Mouse (Mus musculus) lung, postnatal 0 days (tissue): ENCODE results near the gene Smc5. TPM values are rescaled to one million over a fixed set of nuclear protein-coding genes. Genes with fewer than 3 reads are reported as not detected.

Experiments
- ATAC-seq: fragments of 200-750 bp; cut with Nextera tagmentation; 2 replicates; pipeline ENCODE4 v1.8.0; 2017; ENCODE audit warnings: moderate library complexity
- DNase-seq: peaks from one replicate; pipeline ENCODE4 v3.0.0-alpha.2; 2016; ENCODE audit warnings: low spot score
- H3K27ac ChIP-seq: fragments of 300-500 bp; sonication (generic); 2 replicates; pipeline ENCODE4 v1.5.1; 2014; ENCODE audit warnings: antibody characterized with exemption, mild to moderate bottlenecking, low read length, mixed read lengths
- H3K27me3 ChIP-seq: fragments of 300-500 bp; sonication (generic); replicated peaks from 2 replicates; pipeline ENCODE4 v1.6.1; 2014; ENCODE audit warnings: low read length, mixed read lengths; ENCODE audit not compliant: insufficient read depth
- H3K36me3 ChIP-seq: fragments of 300-500 bp; sonication (generic); 2 replicates; pipeline ENCODE4 v1.6.1; 2014; ENCODE audit warnings: low read length, mixed read lengths; ENCODE audit not compliant: insufficient read depth
- H3K4me1 ChIP-seq: fragments of 300-500 bp; sonication (generic); 2 replicates; pipeline ENCODE4 v1.6.1; 2014; ENCODE audit warnings: antibody characterized with exemption, low read depth, low read length, mixed read lengths; ENCODE audit not compliant: insufficient read depth
- H3K4me2 ChIP-seq: fragments of 300-500 bp; sonication (generic); replicated peaks from 2 replicates; pipeline ENCODE4 v1.6.1; 2014; ENCODE audit warnings: low read depth, mild to moderate bottlenecking, low read length, moderate library complexity, mixed read lengths
- H3K4me3 ChIP-seq: fragments of 300-500 bp; sonication (generic); 2 replicates; pipeline ENCODE4 v1.5.1; 2014; ENCODE audit warnings: low read depth, low read length
- H3K9ac ChIP-seq: fragments of 300-500 bp; sonication (generic); replicated peaks from 2 replicates; pipeline ENCODE4 v1.6.1; 2014; ENCODE audit warnings: low read depth, mild to moderate bottlenecking
- H3K9me3 ChIP-seq: fragments of 300-500 bp; sonication (generic); 2 replicates; pipeline ENCODE4 v1.6.1; 2016; ENCODE audit warnings: low read length, mixed read lengths
- CTCF ChIP-seq: IDR thresholded peaks from 2 replicates; pipeline ENCODE4 v1.5.1; 2016; ENCODE audit warnings: antibody characterized with exemption, mild to moderate bottlenecking
- EP300 ChIP-seq: IDR thresholded peaks from 2 replicates; pipeline ENCODE4 v1.6.1; 2016; ENCODE audit warnings: antibody characterized with exemption, mild to moderate bottlenecking, control low read depth
- WGBS: fragments of 180-500 bp; shearing (Covaris S2); extraction: QIAGEN DNeasy Blood & Tissue Kit; methylation state at CpG from one replicate; pipeline ENCODE4 v1.1.7; 2014; 5-methylcytosine and 5-hydroxymethylcytosine counted together
- polyA plus RNA-seq: library from polyadenylated mRNA; unstranded; fragments of >200 nt; fragmentation: Nextera tagmentation; extraction: Ambion mirVana; gene quantifications from 2 replicates; pipeline ENCODE4 v1.2.1, GENCODE M21; 2015

Gene Smc5
- polyA plus RNA-seq, 1 experiment from 2014 or later: 12.9 TPM

DNA sequence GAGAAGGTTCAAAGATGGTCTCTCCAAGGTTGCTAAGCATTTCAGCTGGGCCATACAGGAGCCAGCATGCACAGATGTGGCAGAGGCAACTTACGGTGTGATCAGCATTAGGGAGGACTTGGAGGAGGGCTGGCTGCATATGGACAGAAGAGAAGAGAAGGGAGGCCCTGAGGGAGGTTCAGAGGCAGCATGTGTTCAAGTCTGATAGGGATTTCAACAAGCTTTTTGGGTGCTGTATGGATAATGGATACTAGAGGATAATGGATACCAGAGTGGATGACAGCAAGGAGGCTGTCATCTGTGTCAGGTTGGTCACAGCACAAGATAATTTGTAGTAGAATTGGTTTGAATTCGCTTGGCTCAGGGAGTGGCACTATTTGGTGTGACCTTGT is 104.0 kb downstream of the Smc5 start:
- Histone ChIP-seq H3K36me3 (no peaks in the 10 kb centered on the region; the same call in 1 of the 2 replicates), H3K4me2 (no peak overlapping the region), H3K4me3 (no peak overlapping the region), H3K9me3 (no peaks in the 10 kb centered on the region), H3K4me1 (no peaks in the 10 kb centered on the region), H3K27ac (no peak overlapping the region), H3K27me3 (no peaks in the 10 kb centered on the region), H3K9ac (no peak overlapping the region)
- TF ChIP-seq CTCF (no peak), EP300 (no peak)
- no peak for ATAC-seq
- WGBS: 98% methylated on average over 2 of the region's 2 CpGs
- no peak for DNase-seq

DNA sequence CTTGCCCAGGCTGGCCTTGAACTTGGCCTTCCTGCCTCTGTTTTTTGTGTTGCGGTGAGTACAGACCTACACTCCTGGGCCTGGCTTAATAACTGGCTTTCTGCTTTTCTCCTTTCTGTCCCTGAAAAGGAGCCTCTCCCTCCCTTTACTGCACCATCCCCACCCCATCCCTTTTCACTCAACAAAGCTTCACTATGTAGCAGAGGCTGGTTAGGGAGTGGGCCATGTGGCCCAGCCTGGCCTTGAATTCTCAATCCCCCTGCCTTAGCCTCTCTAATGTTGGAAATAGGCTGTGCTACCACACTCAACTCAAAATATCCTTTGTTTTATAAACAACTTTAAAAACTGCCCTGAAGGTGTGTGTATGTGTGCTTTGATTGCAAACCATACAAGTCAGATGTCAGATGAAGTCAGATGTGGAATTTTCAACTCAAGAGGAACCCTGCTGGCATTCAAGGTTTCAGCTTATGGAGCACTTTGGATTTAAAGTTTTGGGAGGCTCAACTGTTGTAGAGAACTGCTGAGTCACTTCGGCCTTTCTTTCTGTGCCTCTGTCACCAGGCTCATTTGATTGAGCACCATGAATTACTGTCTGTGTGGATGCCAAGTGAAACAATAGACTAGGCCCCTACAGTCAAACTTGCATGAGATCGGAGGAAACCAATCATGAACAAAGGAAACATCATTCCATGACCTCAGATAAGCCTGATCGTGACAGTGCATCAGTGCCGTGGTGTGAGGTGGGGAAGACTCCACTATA is 104.6 kb downstream of the Smc5 start:
- H3K36me3 ChIP-seq: no peaks in the 10 kb centered on the region; the same call in 1 of the 2 replicates
- no peaks in the 10 kb centered on the region for H3K27me3 ChIP-seq
- no peak overlapping the region for H3K9ac ChIP-seq
- H3K4me1 ChIP-seq: no peaks in the 10 kb centered on the region
- H3K9me3 ChIP-seq: no peaks in the 10 kb centered on the region
- 71% methylated on average over 5 of the region's 5 CpGs for WGBS
- H3K4me2 ChIP-seq: no peak overlapping the region
- ATAC-seq: peak; percentile 51
- H3K4me3 ChIP-seq: no peak overlapping the region
- DNase-seq: peak; percentile 45
- TF ChIP-seq EP300 (no peak), CTCF (no peak)
- H3K27ac ChIP-seq: no peak overlapping the region

- Histone ChIP-seq H3K27ac (no peak overlapping the region), H3K4me2 (no peak overlapping the region), H3K9ac (no peak overlapping the region), H3K27me3 (no peaks in the 10 kb centered on the region), H3K4me1 (no peaks in the 10 kb centered on the region), H3K9me3 (no peaks in the 10 kb centered on the region), H3K36me3 (no peaks in the 10 kb centered on the region; the same call in 1 of the 2 replicates), H3K4me3 (no peak overlapping the region)
- TF ChIP-seq CTCF (no peak), EP300 (no peak)
- DNase-seq (no peak), ATAC-seq (no peak)
- WGBS: 74% methylated on average over 11 of the region's 11 CpGs
Observed at GRCm38 (mm10) chr19:23166550-23167284, 107.0 kb downstream of the Smc5 start.

- WGBS: 91% methylated on average over 16 of the region's 16 CpGs
- Histone ChIP-seq H3K4me1 (no peaks in the 10 kb centered on the region), H3K4me3 (no peak overlapping the region), H3K36me3 (no peaks in the 10 kb centered on the region; the same call in 1 of the 2 replicates), H3K4me2 (no peak overlapping the region), H3K9me3 (no peaks in the 10 kb centered on the region), H3K9ac (no peak overlapping the region), H3K27ac (no peak overlapping the region), H3K27me3 (no peaks in the 10 kb centered on the region)
- TF ChIP-seq CTCF (no peak), EP300 (no peak)
- ATAC-seq (no peak), DNase-seq (no peak)
Observed at GRCm38 (mm10) chr19:23164651-23165240, 109.0 kb downstream of the Smc5 start.

DNA sequence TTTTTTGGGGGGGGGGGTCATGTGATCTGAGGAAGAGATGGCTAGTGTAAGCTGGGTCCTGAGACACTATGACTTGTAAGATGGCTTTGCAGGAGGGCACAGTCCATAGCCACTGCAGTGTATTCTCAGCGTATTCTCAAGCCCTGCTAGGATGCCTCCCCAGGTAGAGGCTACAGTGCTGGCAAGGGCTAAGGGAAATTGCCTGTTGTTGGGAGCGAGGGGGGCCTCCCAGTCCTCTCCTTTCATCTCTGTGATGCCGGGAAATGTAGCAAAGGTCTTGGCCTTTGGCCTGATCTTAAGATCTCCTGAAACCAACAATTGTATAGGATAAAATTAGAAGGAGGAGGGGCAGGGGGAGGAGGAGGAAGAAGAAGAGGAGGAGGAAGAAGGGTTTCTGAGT is 110.3 kb downstream of the Smc5 start:
- no peaks in the 10 kb centered on the region for H3K36me3 ChIP-seq
- H3K27me3 ChIP-seq: no peaks in the 10 kb centered on the region
- H3K4me1 ChIP-seq: peaks cover 6% of the 10 kb centered on the region; the same call in 1 of the 2 replicates
- DNase-seq (no peak), ATAC-seq (no peak)
- TF ChIP-seq CTCF: no peak
- TF ChIP-seq EP300: no peak
- no peak overlapping the region for H3K27ac ChIP-seq
- H3K4me3 ChIP-seq: no peak overlapping the region
- 56% methylated on average over 3 of the region's 3 CpGs for WGBS
- no peaks in the 10 kb centered on the region for H3K9me3 ChIP-seq
- H3K4me2 ChIP-seq: no peak overlapping the region
- no peak overlapping the region for H3K9ac ChIP-seq

- H3K27ac ChIP-seq: no peak overlapping the region
- peak; percentile 3; the same call in 1 of the 2 replicates for ATAC-seq
- no peak for DNase-seq
- H3K4me2 ChIP-seq: no peak overlapping the region
- H3K27me3 ChIP-seq: no peaks in the 10 kb centered on the region
- H3K4me3 ChIP-seq: no peak overlapping the region
- H3K9ac ChIP-seq: no peak overlapping the region
- H3K4me1 ChIP-seq: peaks cover 6% of the 10 kb centered on the region; the same call in 1 of the 2 replicates
- TF ChIP-seq CTCF: no peak
- no peak for TF ChIP-seq EP300
- H3K9me3 ChIP-seq: no peaks in the 10 kb centered on the region
- no peaks in the 10 kb centered on the region for H3K36me3 ChIP-seq
- 76% methylated on average over 6 of the region's 6 CpGs for WGBS
Observed at GRCm38 (mm10) chr19:23162877-23163276, 110.8 kb downstream of the Smc5 start.
